Mouse (Mus musculus) retina, postnatal 7 days (tissue): Measurements from ENCODE around the gene Upp2.

Source experiments
- DNase-seq: peaks from one replicate; pipeline ENCODE4 v3.0.0-alpha.2; 2012; ENCODE audit warnings: low read depth, low spot score

The Upp2 gene

GRCm38 (mm10) chr2:58679968-58680367 is 112.9 kb downstream of the Upp2 start:
- DNase-seq: no peak

- no peak for DNase-seq
Measured at GRCm38 (mm10) chr2:58680794-58681193, 113.7 kb downstream of the Upp2 start.

- no peak for DNase-seq
Measured at GRCm38 (mm10) chr2:58681394-58681793, 114.3 kb downstream of the Upp2 start.

GRCm38 (mm10) chr2:58697501-58697900 is 130.4 kb downstream of the Upp2 start:
- DNase-seq: no peak

GRCm38 (mm10) chr2:58699931-58700330 is 132.8 kb downstream of the Upp2 start:
- DNase-seq: peak; percentile 67

- DNase-seq: no peak
Measured at GRCm38 (mm10) chr2:58700354-58700753, 133.3 kb downstream of the Upp2 start.

- DNase-seq: no peak
Measured at GRCm38 (mm10) chr2:58701627-58702026, 134.5 kb downstream of the Upp2 start.

- no peak for DNase-seq
Measured at GRCm38 (mm10) chr2:58703226-58703625, 136.1 kb downstream of the Upp2 start.

GRCm38 (mm10) chr2:58703646-58704045 is 136.5 kb downstream of the Upp2 start:
- no peak for DNase-seq

- no peak for DNase-seq
Measured at GRCm38 (mm10) chr2:58704576-58704975, 137.5 kb downstream of the Upp2 start.

- DNase-seq: no peak
Measured at GRCm38 (mm10) chr2:58707676-58708075, 140.6 kb downstream of the Upp2 start.

- no peak for DNase-seq
Measured at GRCm38 (mm10) chr2:58710234-58710633, 143.1 kb downstream of the Upp2 start.

GRCm38 (mm10) chr2:58711049-58711448 is 144.0 kb downstream of the Upp2 start:
- no peak for DNase-seq

- peak; percentile 24 for DNase-seq
Measured at GRCm38 (mm10) chr2:58711491-58711890, 144.4 kb downstream of the Upp2 start.

- DNase-seq: peak; percentile 35
Measured at GRCm38 (mm10) chr2:58711935-58712334, 144.8 kb downstream of the Upp2 start.

GRCm38 (mm10) chr2:58717898-58718297 is 150.8 kb downstream of the Upp2 start:
- DNase-seq: no peak

GRCm38 (mm10) chr2:58737192-58737820 is 170.2 kb downstream of the Upp2 start:
- DNase-seq: peak; percentile 30

GRCm38 (mm10) chr2:58741213-58741612 is 174.1 kb downstream of the Upp2 start:
- no peak for DNase-seq

GRCm38 (mm10) chr2:58742026-58742425 is 174.9 kb downstream of the Upp2 start:
- no peak for DNase-seq

- DNase-seq: no peak
Measured at GRCm38 (mm10) chr2:58743446-58743845, 176.3 kb downstream of the Upp2 start.

- DNase-seq: no peak
Measured at GRCm38 (mm10) chr2:58747483-58748229, 180.6 kb downstream of the Upp2 start.

GRCm38 (mm10) chr2:58748296-58748695 is 181.2 kb downstream of the Upp2 start:
- DNase-seq: no peak

- no peak for DNase-seq
Measured at GRCm38 (mm10) chr2:58752891-58753290, 185.8 kb downstream of the Upp2 start.
